Mouse (Mus musculus): Measurements from ENCODE around the gene Scd1.

Gene Scd1

DNA sequence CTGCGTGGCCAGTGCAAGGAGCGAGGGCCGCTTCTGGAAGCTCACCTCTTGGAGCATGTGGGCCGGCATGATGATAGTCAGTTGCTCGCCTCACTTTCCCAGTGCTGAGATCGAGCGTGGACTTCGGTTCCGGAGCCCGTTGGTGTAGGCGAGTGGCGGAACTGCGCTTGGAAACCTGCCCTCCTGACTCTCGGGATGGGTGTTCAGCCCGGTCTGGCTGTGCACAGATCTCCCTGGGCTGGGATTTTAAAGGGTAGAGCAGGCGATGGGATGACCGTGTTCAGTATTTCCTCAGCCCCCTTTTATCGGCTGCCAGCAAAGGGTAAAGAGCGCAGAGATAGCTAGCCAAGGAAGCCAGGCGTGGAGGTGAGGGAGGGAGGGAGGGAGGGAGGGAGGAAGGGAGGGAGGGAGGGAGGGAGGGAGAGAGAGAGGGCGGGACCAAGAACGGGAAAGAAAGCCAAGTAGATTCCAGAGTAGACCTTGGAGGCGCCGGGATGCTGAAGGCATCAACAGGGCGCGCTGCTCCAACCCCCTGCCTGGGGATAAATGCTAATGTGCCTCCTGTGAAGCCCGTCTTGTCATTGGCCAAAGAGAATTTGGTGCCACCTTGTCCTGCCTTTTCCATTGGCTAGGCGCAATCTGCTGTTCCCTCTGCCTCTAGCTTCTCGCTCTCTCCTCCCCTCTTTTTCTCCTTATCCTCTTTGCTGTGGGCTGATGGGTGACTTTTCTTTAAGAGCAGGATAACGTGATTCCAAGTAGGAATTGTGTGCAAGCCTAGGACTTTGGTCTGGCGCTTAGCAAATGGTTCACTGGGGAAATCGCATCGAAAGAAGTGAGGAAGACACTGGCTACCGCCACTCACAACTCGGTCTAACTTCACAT is at the start of gene Scd1:
Gene Scd1 (minus strand): TSS at position 539 of the 882 bp plus-strand sequence.
- DNase-seq (ENCODE audit: low spot score in 2 of 2): peak; percentile 75

DNA sequence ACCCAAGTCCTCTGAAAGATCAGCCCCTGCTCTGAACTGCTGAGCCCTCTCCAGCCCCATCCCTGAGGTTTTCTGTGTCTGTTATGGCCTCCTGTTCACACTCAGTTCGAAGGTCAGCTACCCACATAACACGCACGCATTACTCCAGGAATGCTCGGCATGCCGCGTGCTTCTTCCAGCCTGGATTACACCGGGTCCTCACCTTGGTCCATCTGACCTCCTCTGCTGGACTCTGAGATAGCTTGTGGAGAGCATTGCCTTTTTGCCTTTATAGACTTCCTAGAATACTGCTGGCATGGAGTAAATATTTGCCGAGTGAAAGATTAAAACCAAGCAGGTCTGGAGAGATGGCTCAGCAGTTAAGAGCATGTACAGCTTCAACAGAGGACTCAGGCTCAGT is 47.7 kb upstream of the Scd1 start:
- no peak for DNase-seq (ENCODE audit: low spot score in 2 of 2)

DNA sequence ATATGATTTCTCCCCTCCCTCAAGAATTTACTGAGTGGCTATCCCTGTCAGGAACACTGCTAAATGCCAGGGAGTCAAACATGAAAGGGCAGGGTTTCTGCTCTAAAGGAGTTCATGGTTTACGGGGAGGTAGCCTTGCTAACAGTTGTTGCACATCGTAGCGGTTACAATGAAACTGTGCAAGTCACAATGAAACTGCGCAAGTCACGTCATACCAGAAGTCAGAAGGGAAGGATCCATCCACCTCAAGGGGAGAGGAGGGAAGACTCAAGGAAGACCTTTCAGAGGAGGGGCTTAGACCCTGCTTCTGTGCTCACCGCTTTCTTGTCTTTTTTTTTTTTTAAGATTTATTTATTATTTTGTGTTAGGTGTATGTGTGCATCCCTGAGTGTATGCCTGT is 47.2 kb upstream of the Scd1 start:
- no peak for DNase-seq (ENCODE audit: low spot score in 2 of 2)

DNA sequence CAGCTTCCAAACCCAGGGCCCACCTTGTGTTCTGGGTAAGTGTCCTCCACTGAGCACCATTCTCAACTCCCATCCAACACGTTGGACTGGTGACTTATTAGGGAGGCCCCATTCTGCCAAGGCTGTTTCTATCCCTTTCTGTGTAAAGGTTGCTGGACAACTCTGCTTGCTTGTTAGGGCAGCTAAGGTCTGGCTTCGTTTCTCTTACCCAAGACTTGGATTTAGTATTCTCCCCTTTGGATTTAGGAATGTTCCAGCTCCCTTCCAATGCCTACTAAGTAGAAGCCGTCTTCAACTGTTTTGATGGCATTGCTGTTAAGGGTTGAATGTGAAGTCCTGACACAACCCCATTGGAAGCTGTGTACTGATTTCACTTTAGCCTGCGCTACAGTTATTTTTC is 40.2 kb upstream of the Scd1 start:
- DNase-seq (ENCODE audit: low spot score in 2 of 2): no peak

DNA sequence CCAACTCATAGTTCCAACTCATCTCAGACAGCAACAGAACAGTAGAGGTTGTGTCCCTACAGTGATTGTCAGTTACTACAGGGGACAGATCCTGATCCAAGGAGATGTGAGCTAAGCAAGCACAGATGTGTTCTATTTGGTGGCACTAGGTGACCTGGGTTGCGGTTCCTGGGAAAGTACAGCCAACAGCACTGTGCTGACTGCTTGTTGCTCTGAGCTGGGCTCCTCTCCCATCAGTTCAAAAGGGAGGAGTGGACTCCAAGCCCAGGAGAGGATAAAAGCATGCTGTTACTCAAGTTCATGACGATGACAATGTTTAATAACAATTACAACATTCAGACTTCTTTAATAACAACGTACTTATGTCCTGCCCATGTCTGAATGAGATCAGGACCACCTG is 38.1 kb upstream of the Scd1 start:
- DNase-seq (ENCODE audit: low spot score in 2 of 2): no peak

DNA sequence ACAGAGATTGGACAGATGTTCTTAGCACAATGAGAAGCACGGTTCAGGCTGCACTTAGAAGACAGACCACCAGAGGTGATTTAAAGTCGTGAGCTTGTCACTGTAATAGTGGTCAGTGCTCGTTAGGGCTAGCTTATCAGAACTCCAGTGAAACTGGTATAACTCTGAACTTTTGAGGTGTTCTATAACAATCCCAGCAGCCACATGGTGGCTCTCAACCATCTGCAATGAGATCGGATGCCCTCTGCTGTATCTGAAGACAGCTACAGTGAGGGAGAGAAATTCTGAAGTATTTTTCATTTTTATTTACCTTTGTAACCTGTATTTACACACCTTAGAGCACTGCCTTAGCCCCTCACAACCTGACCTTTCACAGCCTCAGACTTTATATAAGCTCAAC is 31.6 kb upstream of the Scd1 start:
- DNase-seq (ENCODE audit: low spot score in 2 of 2): no peak

DNA sequence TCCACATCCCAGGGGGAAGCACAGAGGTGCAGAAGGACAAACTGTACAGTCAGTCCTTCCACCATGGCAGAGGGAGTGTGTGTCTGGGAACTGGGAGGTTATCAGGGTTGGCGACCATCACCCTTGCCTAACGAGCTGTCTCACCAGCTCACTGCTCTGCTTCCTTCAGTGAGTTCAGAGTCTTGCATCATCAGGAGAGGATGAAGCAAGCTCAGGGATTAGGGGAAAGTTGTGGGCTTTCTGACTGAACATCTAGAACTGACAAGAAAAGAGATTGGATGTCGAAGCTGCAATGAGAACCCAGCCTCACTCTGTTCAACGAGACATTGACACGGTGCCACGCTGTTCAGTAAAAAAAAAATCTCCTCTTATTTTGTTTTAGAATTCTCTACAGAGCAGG is 30.3 kb upstream of the Scd1 start:
- no peak for DNase-seq (ENCODE audit: low spot score in 2 of 2)

DNA sequence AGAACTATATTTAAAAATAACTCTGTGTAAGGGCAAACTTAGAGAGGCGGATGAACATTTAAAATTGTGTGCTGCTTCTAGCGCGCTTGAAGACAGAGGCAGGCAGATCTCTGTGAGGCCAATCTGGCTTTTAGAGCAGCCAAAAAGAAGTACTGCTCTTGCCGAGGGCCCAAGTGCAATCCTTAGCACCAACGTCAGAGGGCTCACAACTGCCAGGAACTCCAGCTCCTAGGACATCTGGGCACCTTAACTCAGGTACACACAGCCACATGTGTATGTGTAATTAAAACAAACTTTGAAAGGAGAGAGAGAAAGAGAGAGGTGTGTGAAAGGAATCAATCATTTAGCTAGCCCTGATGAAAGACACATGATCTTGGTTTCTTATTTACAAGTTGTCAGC is 24.4 kb upstream of the Scd1 start:
- no peak for DNase-seq (ENCODE audit: low spot score in 2 of 2)

DNA sequence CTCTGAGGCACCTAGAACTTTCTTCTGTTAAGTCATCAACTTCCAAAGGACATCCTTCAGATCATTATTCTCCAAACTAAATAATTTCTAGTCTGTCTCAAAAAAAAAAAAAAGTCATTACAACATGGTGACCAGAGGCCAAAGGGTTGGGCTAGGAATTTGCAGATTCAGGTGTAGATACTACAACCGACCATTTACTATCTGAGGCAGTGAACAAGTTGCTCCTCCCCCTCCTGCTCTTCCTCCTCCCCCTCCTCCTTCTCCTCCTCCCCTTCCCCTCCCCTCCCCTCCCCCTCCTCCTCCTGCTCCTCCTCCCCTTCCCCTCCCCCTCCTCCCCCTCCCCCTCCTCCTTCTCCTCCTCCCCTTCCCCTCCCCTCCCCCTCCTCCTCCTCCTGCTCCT is 20.0 kb upstream of the Scd1 start:
- DNase-seq (ENCODE audit: low spot score in 2 of 2): no peak

DNA sequence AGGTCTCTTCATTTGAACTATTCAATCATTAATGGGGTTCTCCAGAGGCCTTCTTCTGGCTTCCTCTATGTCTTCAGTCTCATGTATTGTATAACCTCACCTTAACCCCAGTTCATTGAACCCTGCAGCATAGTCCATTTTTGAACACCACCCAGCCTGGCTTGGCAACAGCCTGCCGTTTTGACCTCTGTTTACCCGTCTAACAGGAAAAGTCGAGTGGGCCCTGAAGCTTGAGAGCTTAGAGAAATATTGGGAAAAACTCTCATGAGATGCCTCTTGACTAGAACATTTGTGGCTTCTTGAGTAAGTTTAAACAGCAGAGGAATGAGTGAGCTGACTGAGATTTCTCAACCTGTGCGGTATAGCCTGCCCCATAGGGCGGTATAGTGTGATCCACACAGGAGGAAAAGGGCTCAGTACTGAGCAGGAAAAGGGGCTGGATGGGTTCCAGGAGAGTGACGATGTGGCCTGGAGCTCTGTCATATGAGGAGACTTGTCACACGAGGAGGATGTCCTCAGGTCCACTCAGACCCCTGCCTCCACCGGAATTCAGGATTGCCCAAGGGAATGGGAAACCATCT is 14.5 kb upstream of the Scd1 start:
- DNase-seq (ENCODE audit: low spot score in 2 of 2): no peak

DNA sequence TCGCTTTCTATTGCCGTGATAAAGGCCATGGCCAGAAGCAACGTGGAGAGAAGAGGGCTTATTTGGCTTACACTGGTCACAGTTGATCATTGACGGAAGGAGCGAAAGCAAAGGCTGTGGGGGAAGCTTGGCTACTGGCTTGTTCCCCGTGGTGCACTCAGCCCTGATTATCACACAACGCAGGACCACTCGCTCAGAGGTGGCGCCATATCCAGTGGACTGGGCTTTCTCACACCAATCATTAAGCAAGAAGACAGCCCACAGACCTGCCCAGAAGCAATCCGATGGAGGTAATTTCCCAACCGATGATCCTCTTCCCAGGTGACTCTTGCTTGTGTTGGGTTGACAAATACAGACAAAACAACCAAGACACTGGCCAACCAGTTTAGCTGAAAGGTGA is 11.9 kb upstream of the Scd1 start:
- no peak for DNase-seq (ENCODE audit: low spot score in 2 of 2)

DNA sequence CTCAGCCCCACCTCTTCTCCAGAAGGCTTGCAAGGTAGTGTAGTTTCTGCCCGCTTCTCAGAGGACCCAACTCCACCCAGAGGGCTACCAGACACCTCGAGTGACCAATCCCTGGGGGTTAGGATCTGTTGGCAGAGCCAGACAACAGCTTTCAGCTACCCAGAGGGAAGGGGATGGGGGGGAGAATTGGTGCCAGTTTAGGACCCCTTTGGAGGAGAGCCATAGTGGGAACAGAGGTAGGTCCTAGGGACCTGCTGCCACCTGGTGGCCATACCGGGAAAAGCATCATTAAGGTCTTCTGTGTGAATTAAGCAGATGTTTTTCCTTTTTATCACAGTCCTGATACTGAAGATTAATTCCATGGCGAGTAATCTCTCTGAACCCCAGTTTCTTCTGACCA is 11.3 kb upstream of the Scd1 start:
- DNase-seq (ENCODE audit: low spot score in 2 of 2): peak; percentile 78 to 82

DNA sequence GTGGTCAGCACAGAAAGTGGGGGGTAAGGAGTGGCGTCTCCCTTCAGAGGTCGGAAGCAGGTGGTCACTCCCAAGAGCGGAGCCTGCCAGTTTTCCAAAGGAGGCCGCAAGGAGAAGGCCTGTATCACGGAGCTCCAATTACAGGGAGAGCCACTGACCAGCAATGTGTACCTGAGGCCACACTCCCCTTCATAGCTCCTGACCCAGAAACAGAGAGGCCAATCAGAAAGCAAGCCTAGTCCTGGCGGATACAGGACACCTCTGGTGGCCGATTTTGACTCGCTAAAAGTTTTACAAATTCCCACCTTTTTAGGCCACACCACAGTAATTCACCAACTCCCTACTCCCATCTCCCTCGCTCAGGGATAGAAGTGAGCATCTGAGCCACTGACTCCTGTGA is 10.9 kb upstream of the Scd1 start:
- DNase-seq (ENCODE audit: low spot score in 2 of 2): no peak

DNA sequence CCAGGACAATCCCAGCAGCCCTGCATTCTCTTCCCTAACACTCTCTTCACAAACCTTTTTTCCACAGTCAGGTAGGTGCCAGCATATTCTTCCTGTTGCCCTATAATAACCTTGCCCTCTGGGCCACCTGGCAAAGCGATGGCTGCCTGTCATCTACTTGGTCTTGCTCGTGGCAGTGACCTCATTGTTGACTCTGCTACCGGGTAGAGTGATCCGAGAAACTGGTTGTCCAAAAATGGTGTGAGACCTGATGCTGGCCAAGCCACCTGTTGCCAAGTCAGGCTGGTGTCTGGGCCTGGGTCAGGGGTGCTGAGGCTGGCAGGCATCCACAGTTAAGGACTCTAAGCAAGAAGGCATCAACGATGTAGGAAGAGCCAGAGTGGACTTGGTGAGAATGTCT is 10.4 kb upstream of the Scd1 start:
- DNase-seq (ENCODE audit: low spot score in 2 of 2): no peak

DNA sequence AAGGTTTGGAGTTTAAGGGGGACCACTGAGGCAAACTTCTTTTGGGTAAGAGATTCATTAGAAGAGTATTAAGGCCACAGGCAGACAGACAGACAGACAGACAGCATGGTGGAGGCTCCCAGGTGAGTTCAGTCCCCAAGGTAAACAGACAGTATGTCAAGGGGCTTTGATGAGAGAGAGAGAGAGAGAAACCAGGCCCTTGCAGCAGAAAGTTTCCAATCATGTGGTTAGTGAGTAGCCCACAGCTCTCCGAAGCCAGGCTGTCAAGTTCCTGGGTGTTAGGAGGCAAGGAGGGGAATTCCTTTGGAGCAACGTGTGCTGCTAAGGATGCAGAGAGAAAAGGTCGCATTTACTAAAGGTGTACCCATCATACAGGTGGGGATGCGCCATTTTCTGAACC is 9.8 kb upstream of the Scd1 start:
- no peak for DNase-seq (ENCODE audit: low spot score in 2 of 2)

DNA sequence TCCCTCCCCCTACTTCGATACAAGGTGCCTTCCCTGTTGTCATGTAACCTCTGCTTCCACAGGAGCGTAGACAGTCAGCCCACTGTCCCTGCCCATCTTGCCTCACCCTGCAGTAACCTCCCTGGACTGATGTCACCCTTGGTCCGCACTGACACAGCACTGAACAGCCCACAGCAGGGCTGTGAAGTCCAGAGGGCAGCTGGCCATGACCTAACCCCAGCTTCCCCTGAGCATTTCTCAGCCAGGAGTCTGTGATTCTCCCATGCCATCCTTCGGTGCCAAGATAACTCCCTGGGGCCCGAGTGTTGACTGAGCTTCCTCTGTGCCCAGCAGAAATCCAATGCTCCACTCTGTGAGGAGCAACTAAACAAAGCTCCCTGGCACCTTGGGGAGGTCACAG is 8.6 kb upstream of the Scd1 start:
- no peak for DNase-seq (ENCODE audit: low spot score in 2 of 2)

DNA sequence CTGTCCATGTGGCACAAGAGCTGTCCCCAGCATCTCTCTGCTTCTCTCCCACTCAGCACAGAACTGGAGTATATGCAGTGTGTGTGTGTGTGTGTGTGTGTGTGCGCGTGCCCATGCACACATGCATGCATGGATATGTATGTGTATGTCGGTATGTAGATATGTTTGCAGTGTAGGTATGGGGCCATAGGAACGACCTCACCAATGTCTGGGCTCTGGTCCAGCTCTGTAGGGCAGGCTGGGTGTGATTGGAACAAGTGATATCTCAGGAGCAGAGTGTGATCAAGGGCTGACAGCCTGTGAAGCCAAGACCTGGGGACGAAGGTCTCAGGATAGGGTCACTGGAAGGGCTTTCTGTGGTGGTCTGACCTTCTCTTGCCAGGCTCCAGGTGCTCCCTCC is 7.8 kb upstream of the Scd1 start:
- DNase-seq (ENCODE audit: low spot score in 2 of 2): no peak

DNA sequence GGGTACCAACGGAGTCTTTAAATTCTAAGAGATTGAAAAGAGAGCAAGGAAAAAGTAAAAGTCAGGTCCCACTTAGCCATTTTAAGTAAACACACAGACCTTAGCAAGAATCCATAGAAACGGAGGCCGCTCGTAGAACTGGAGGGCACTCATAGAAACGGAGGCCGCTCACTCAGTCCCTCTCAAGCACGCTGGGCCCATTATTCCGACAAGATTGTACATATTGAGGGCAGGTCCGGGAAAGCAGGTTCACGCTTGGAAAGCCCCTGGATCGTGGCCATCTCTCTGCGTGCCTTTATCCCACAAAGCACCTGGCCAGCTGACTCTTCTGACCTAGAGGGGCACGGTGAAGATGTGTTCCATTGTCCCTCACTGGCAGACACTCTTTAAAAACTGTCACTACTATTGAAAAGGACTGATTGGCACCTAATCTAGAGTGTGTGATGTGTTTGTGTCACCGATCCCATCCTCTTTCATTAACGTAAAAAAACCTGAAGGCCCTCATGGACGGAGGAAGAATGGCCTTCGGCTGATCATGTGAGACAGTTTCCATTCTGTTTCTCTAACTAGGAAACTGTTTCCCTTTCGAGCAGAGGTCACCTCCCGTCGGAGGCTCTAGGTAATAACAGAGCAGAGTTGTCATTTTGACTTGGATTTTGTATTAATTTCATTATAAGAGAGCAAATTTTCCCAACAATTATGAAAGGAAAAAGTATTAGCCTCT is 2.8 kb upstream of the Scd1 start:
- no peak for DNase-seq (ENCODE audit: low spot score in 2 of 2)

DNA sequence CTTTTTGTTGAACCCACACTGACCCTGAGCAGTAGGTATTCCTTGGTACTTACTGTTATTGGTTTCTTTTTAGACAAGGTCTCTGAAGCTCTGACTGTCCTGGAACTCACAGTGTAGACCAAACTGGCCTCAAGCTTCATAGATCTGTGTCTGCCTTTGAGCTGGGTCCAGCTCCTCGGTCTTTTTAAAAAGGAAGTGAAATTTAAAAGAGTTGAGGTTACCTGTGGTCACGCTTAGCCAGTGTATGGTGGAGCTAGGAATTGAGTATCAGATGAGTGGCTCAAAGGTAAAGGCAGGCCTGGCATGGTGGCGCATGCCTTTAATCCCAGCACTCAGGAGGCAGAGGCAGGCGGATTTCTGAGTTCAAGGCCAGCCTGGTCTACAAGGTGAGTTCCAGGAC is 916 bp upstream of the Scd1 start:
- no peak for DNase-seq (ENCODE audit: low spot score in 2 of 2)

DNA sequence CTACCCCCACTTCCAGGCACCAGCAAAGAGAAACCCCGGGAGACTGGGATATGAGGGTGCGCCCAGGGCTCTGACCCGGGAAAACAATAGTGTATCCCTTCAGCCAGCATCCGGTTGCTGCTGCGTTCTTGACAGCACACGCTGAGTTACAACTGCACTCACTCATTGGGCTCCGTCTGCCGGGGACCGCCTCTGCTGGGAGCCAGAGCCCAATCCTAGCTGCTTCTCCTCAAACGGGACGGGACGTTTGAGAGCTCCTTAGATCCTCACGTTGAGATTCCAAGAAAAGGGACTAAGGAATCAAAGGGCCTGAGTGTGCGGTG is 505 bp upstream of the Scd1 start:
- peak; percentile 41 to 62 for DNase-seq (ENCODE audit: low spot score in 2 of 2)

DNA sequence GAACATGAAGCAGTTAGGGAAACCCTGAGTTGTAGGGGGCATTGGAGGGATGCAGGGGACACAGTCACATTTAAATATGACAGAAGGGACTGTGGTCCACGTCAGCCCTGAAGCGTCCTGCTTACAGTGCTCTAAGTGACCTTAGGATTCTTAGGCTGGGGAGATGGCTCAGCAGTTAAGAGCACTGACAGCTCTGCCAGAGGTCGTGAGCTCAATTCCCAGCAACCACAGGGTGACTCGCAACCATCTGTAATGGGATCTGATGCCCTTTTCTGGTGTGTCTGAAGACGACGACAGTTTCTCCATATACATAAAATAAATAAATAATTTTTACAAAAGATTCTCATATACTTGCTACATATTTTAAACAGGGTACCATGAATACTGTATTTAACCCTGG is 4.1 kb downstream of the Scd1 start:
- no peak for DNase-seq (ENCODE audit: low spot score in 2 of 2)

DNA sequence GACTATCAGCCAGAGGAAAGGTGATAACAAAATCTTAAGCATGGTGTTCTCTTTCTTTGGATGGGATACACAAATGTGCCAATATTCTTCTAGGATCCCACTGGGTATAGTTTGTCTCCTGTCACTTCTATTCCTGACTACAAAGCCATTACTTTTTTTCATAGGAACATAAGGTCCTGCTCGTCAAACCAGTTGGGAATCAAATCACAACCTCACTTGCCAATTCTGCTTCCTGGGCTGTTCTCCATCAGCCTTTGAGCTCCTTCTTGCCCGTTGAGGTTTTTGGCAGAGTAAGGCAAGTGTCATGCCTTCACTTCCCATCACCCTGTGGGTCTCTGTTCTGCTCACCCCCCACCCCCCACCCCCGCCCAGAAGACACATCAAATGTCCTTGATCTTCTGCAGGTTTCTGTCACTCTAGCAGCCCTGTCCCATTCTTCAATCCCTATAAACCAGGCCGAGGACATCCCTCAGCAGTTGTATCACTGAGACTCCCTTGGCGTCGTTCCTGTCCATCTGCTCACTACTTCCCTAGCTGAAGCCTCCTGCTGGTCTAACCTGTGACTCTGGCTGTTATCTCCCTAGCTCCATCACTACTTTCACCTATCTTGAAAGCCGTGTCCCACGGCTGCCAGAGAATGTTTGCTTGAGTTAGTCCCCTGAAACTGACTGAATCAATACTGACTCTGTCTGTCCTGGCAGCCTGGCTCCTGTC is 7.0 kb downstream of the Scd1 start:
- DNase-seq (ENCODE audit: low spot score in 2 of 2): no peak

DNA sequence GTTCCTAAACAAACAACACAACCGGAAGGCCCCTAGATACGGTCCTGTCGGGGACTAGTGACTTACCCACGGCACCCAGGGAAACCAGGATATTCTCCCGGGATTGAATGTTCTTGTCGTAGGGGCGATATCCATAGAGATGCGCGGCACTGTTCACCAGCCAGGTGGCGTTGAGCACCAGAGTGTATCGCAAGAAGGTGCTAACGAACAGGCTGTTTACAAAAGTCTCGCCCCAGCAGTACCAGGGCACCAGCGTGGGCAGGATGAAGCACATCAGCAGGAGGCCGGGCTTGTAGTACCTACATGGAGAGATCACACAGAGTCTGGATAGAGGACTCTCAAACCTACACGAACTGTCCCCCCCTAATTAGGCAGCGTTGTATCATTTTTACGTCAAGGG is 7.6 kb downstream of the Scd1 start:
- no peak for DNase-seq (ENCODE audit: low spot score in 2 of 2)
